Mouse (Mus musculus) neural tube, embryonic 13.5 days (tissue): ENCODE results near the gene Nrp2. TPM values are rescaled to one million over a fixed set of nuclear protein-coding genes. Genes with fewer than 3 reads are reported as not detected.

ENCODE experiments used
- ATAC-seq: fragments of 200-750 bp; cut with Nextera tagmentation; 2 replicates; pipeline ENCODE4 v1.8.0; 2017; ENCODE audit warnings: low read depth, mild to moderate bottlenecking, moderate TSS enrichment, moderate library complexity
- H3K27ac ChIP-seq: fragments of 300-500 bp; sonication (generic); replicated peaks from 2 replicates; pipeline ENCODE4 v1.5.1; 2015; ENCODE audit warnings: moderate library complexity, mild to moderate bottlenecking, inconsistent platforms
- H3K27me3 ChIP-seq: fragments of 300-500 bp; sonication (generic); 2 replicates; pipeline ENCODE4 v1.6.1; 2015; ENCODE audit warnings: mild to moderate bottlenecking, inconsistent platforms
- H3K36me3 ChIP-seq: fragments of 300-500 bp; sonication (generic); 2 replicates; pipeline ENCODE4 v1.6.1; 2015; ENCODE audit warnings: mild to moderate bottlenecking, inconsistent platforms
- H3K4me1 ChIP-seq: fragments of 300-500 bp; sonication (generic); replicated peaks from 2 replicates; pipeline ENCODE4 v1.6.1; 2015; ENCODE audit warnings: inconsistent platforms
- H3K4me2 ChIP-seq: fragments of 300-500 bp; sonication (generic); 2 replicates; pipeline ENCODE4 v1.6.1; 2015; ENCODE audit warnings: inconsistent platforms, mild to moderate bottlenecking, moderate library complexity
- H3K4me3 ChIP-seq: fragments of 300-500 bp; sonication (generic); 2 replicates; pipeline ENCODE4 v1.5.1; 2015; ENCODE audit warnings: mild to moderate bottlenecking, inconsistent platforms
- H3K9ac ChIP-seq: fragments of 300-500 bp; sonication (generic); 2 replicates; pipeline ENCODE4 v1.6.1; 2015; ENCODE audit warnings: moderate library complexity, mild to moderate bottlenecking, inconsistent platforms
- H3K9me3 ChIP-seq: fragments of 300-500 bp; sonication (generic); 2 replicates; pipeline ENCODE4 v1.6.1; 2016; ENCODE audit warnings: inconsistent platforms
- WGBS: fragments of 180-500 bp; shearing (Covaris S2); methylation state at CpG from one replicate; pipeline ENCODE4 v1.1.7; 2015; 5-methylcytosine and 5-hydroxymethylcytosine counted together
- polyA plus RNA-seq: library from polyadenylated mRNA; unstranded; fragments of >200 nt; fragmentation: Nextera tagmentation; extraction: Ambion mirVana; gene quantifications from 2 replicates; pipeline ENCODE4 v1.2.1, GENCODE M21; 2015

Gene Nrp2
- polyA plus RNA-seq, 1 experiment from 2014 or later, result 32.7 TPM

GRCm38 (mm10) chr1:62691175-62691574 is 11.9 kb upstream of the Nrp2 start:
- 87% methylated on average over 6 of the region's 6 CpGs for WGBS
- Histone ChIP-seq H3K27ac (no peak overlapping the region), H3K9ac (no peak overlapping the region), H3K36me3 (no peaks in the 10 kb centered on the region), H3K4me1 (peaks cover 2% of the 10 kb centered on the region), H3K27me3 (peaks cover 4% of the 10 kb centered on the region; the same call in 1 of the 2 replicates), H3K4me2 (no peak overlapping the region), H3K4me3 (no peak overlapping the region), H3K9me3 (no peaks in the 10 kb centered on the region)
- no peak for ATAC-seq

- H3K4me2 ChIP-seq, result peak overlapping the region; percentile 27; the same call in 1 of the 2 replicates
- ATAC-seq, result no peak
- H3K27ac ChIP-seq, result no peak overlapping the region
- H3K4me3 ChIP-seq, result no peak overlapping the region
- WGBS, result 55% methylated on average over 6 of the region's 6 CpGs
- H3K9me3 ChIP-seq, result no peaks in the 10 kb centered on the region
- 0 out of 2 replicates have a peak overlapping the region, but pooled peaks have one; percentile 35 for H3K9ac ChIP-seq
- H3K4me1 ChIP-seq, result peaks cover 19% of the 10 kb centered on the region
- H3K27me3 ChIP-seq, result peaks cover 7% of the 10 kb centered on the region; the same call in 1 of the 2 replicates
- H3K36me3 ChIP-seq, result no peaks in the 10 kb centered on the region
These were observed 6.6 kb upstream of the Nrp2 start for GRCm38 (mm10) chr1:62696312-62696982.

- Histone ChIP-seq H3K27me3 (peaks cover 7% of the 10 kb centered on the region; the same call in 1 of the 2 replicates), H3K27ac (no peak overlapping the region), H3K36me3 (no peaks in the 10 kb centered on the region), H3K4me1 (peaks cover 21% of the 10 kb centered on the region), H3K9me3 (no peaks in the 10 kb centered on the region), H3K4me3 (no peak overlapping the region), H3K9ac (0 out of 2 replicates have a peak overlapping the region, but pooled peaks have one; percentile 35), H3K4me2 (peak overlapping the region; percentile 27; the same call in 1 of the 2 replicates)
- ATAC-seq, result peak; percentile 88
- 22% methylated on average over 9 of the region's 9 CpGs for WGBS
These were observed 6.1 kb upstream of the Nrp2 start for GRCm38 (mm10) chr1:62696983-62697341.

GRCm38 (mm10) chr1:62697353-62697752 is 5.7 kb upstream of the Nrp2 start:
- no peak overlapping the region for H3K27ac ChIP-seq
- no peaks in the 10 kb centered on the region for H3K36me3 ChIP-seq
- H3K4me2 ChIP-seq, result no peak overlapping the region
- no peak for ATAC-seq
- H3K4me1 ChIP-seq, result peaks cover 24% of the 10 kb centered on the region
- peaks cover 11% of the 10 kb centered on the region for H3K27me3 ChIP-seq
- no peak overlapping the region for H3K4me3 ChIP-seq
- WGBS, result 55% methylated on average over 3 of the region's 3 CpGs
- no peak overlapping the region for H3K9ac ChIP-seq
- no peaks in the 10 kb centered on the region for H3K9me3 ChIP-seq

GRCm38 (mm10) chr1:62699801-62700200 is 3.3 kb upstream of the Nrp2 start:
- H3K4me3 ChIP-seq, result no peak overlapping the region
- H3K4me1 ChIP-seq, result peaks cover 29% of the 10 kb centered on the region
- H3K4me2 ChIP-seq, result no peak overlapping the region
- H3K9me3 ChIP-seq, result no peaks in the 10 kb centered on the region
- no peak for ATAC-seq
- WGBS, result 44% methylated on average over 4 of the region's 4 CpGs
- H3K9ac ChIP-seq, result no peak overlapping the region
- no peak overlapping the region for H3K27ac ChIP-seq
- H3K36me3 ChIP-seq, result no peaks in the 10 kb centered on the region
- H3K27me3 ChIP-seq, result peaks cover 17% of the 10 kb centered on the region

- H3K27me3 ChIP-seq, result peaks cover 26% of the 10 kb centered on the region
- H3K4me1 ChIP-seq, result peaks cover 41% of the 10 kb centered on the region
- H3K36me3 ChIP-seq, result no peaks in the 10 kb centered on the region
- no peak for ATAC-seq
- no peak overlapping the region for H3K4me3 ChIP-seq
- no peak overlapping the region for H3K27ac ChIP-seq
- 39% methylated on average over 10 of the region's 10 CpGs for WGBS
- H3K4me2 ChIP-seq, result no peak overlapping the region
- H3K9ac ChIP-seq, result no peak overlapping the region
- no peaks in the 10 kb centered on the region for H3K9me3 ChIP-seq
These were observed 1.8 kb upstream of the Nrp2 start for GRCm38 (mm10) chr1:62701065-62701921.

- peaks cover 43% of the 10 kb centered on the region for H3K4me1 ChIP-seq
- peak overlapping the region; percentile 79 for H3K4me3 ChIP-seq
- H3K27me3 ChIP-seq, result peaks cover 26% of the 10 kb centered on the region
- under 1% methylated on average over 25 of the region's 25 CpGs for WGBS
- peak overlapping the region; percentile 89 for H3K27ac ChIP-seq
- H3K4me2 ChIP-seq, result peak overlapping the region; percentile 98
- H3K9me3 ChIP-seq, result no peaks in the 10 kb centered on the region
- ATAC-seq, result no peak
- H3K36me3 ChIP-seq, result no peaks in the 10 kb centered on the region
- H3K9ac ChIP-seq, result peak overlapping the region; percentile 92
These were observed 342 bp upstream of the Nrp2 start for GRCm38 (mm10) chr1:62702743-62703142.

- no peaks in the 10 kb centered on the region for H3K36me3 ChIP-seq
- peaks cover 59% of the 10 kb centered on the region for H3K4me1 ChIP-seq
- H3K27me3 ChIP-seq, result peaks cover 35% of the 10 kb centered on the region
- H3K4me2 ChIP-seq, result peak overlapping the region; percentile 98
- H3K4me3 ChIP-seq, result peak overlapping the region; percentile 79
- ATAC-seq, result no peak
- 2% methylated on average over 9 of the region's 9 CpGs for WGBS
- H3K27ac ChIP-seq, result peak overlapping the region; percentile 89
- peak overlapping the region; percentile 92 for H3K9ac ChIP-seq
- no peaks in the 10 kb centered on the region for H3K9me3 ChIP-seq
These were observed 1.2 kb downstream of the Nrp2 start for GRCm38 (mm10) chr1:62704117-62704888.

- peak overlapping the region; percentile 79 for H3K4me3 ChIP-seq
- peaks cover 66% of the 10 kb centered on the region for H3K4me1 ChIP-seq
- H3K27ac ChIP-seq, result peak overlapping the region; percentile 89
- H3K36me3 ChIP-seq, result no peaks in the 10 kb centered on the region
- H3K9me3 ChIP-seq, result no peaks in the 10 kb centered on the region
- 2% methylated on average over 16 of the region's 16 CpGs for WGBS
- H3K9ac ChIP-seq, result peak overlapping the region; percentile 92
- H3K27me3 ChIP-seq, result peaks cover 36% of the 10 kb centered on the region
- H3K4me2 ChIP-seq, result peak overlapping the region; percentile 98
- ATAC-seq, result no peak
These were observed 1.9 kb downstream of the Nrp2 start for GRCm38 (mm10) chr1:62704889-62705516.

GRCm38 (mm10) chr1:62705517-62705981 is 2.5 kb downstream of the Nrp2 start:
- WGBS, result 1% methylated on average over 18 of the region's 18 CpGs
- H3K36me3 ChIP-seq, result no peaks in the 10 kb centered on the region

More at GRCm38 (mm10) chr1:62705517-62705981, 2.5 kb downstream of the Nrp2 start:
- Histone ChIP-seq H3K4me3 (peak overlapping the region; percentile 79), H3K4me1 (peaks cover 71% of the 10 kb centered on the region), H3K4me2 (peak overlapping the region; percentile 98), H3K27ac (peak overlapping the region; percentile 89), H3K27me3 (peaks cover 41% of the 10 kb centered on the region), H3K9ac (peak overlapping the region; percentile 92), H3K9me3 (no peaks in the 10 kb centered on the region)
- ATAC-seq, result 0 out of 2 replicates have a peak, but pooled peaks have one; percentile 2
